In the genomic region with DNA sequence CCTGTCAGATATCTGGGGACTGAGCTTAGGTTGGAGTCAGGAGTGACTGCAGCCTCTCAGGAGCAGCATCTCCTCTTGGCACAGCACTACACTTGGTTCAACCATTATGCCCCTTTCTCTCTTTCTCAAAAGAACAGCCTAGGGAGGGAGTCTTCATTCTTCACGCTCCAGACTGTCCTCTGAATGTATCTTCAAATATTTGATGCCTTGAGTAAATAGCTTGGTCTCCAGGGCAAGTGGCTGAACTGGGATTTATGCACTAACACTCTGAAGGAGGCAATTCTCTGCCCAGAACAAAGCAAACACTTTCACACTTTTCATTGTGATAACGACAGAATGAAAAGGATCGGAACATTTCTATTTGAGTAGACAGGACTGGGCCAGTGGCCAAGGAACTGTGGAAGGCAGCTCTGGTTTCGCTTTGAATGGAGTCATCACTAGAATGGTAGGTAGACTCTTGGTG, we compare ENCODE assay signal across 10 mouse cellular contexts. TPM values are rescaled to one million over a fixed set of nuclear protein-coding genes. Genes with fewer than 3 reads are reported as not detected.
DNase-seq lines count a peak whose midpoint lies in the region; ATAC-seq and TF ChIP-seq lines count a peak whose summit lies in the region.
"Had no signal": no experiment of that assay in that cellular context is flagged by ENCODE, and none has a peak within 500 bp of the region (broad histone marks: within the 10 kb centered on the region; RNA-seq: fewer than 3 reads in every experiment).

No protein-coding gene starts in this region.

- H3K9me3 ChIP-seq in neural tube, embryonic 13.5 days: no peaks in the 10 kb centered on the region
- H3K9me3 ChIP-seq in neural tube, embryonic 15.5 days (replicated peaks): no peaks in the 10 kb centered on the region
- no peaks in the 10 kb centered on the region for H3K9me3 ChIP-seq in intestine, postnatal 0 days (ENCODE audit: control insufficient read depth)
- no peaks in the 10 kb centered on the region for H3K9me3 ChIP-seq in forebrain, embryonic 13.5 days (replicated peaks)
- H3K9me3 ChIP-seq: neural tube, embryonic 12.5 days had no signal

- no peak overlapping the region for H3K27ac ChIP-seq in neural tube, embryonic 13.5 days (replicated peaks)
- no peak overlapping the region for H3K27ac ChIP-seq in neural tube, embryonic 15.5 days (replicated peaks)
- no peak overlapping the region for H3K27ac ChIP-seq in intestine, postnatal 0 days (ENCODE audit: low read depth, low read length)
- no peak overlapping the region for H3K27ac ChIP-seq in forebrain, embryonic 13.5 days
- H3K27ac ChIP-seq: neural tube, embryonic 12.5 days had no signal

- no peaks in the 10 kb centered on the region for H3K4me1 ChIP-seq in neural tube, embryonic 13.5 days (replicated peaks)
- no peaks in the 10 kb centered on the region for H3K4me1 ChIP-seq in neural tube, embryonic 15.5 days
- no peaks in the 10 kb centered on the region for H3K4me1 ChIP-seq in intestine, postnatal 0 days (replicated peaks; ENCODE audit: control insufficient read depth, insufficient read depth, low read length)
- peaks cover 5% of the 10 kb centered on the region for H3K4me1 ChIP-seq in forebrain, embryonic 13.5 days
- H3K4me1 ChIP-seq: neural tube, embryonic 12.5 days had no signal

- no peak overlapping the region for H3K9ac ChIP-seq in neural tube, embryonic 13.5 days
- H3K9ac ChIP-seq in neural tube, embryonic 15.5 days (replicated peaks): no peak overlapping the region
- H3K9ac ChIP-seq in intestine, postnatal 0 days (ENCODE audit: low read depth, low read length): no peak overlapping the region
- H3K9ac ChIP-seq in forebrain, embryonic 13.5 days: no peak overlapping the region
- H3K9ac ChIP-seq: neural tube, embryonic 12.5 days had no signal

- ATAC-seq in neural tube, embryonic 13.5 days (ENCODE audit: low read depth): peak; percentile 43; the same call in 1 of the 2 replicates
- ATAC-seq in neural tube, embryonic 15.5 days (ENCODE audit: low FRiP score): no peak
- peak; percentile 28 for ATAC-seq in megakaryocyte, adult 5-6 weeks (ENCODE audit: poor library complexity, severe bottlenecking)
- no peak for ATAC-seq in intestine, postnatal 0 days
- ATAC-seq in forebrain, embryonic 13.5 days: no peak

- no peak overlapping the region for H3K4me2 ChIP-seq in neural tube, embryonic 13.5 days
- H3K4me2 ChIP-seq in neural tube, embryonic 15.5 days: no peak overlapping the region
- H3K4me2 ChIP-seq in intestine, postnatal 0 days (replicated peaks; ENCODE audit: low read depth): no peak overlapping the region
- H3K4me2 ChIP-seq in forebrain, embryonic 13.5 days: no peak overlapping the region
- H3K4me2 ChIP-seq: neural tube, embryonic 12.5 days had no signal

- no peak overlapping the region for H3K4me3 ChIP-seq in neural tube, embryonic 13.5 days
- no peak overlapping the region for H3K4me3 ChIP-seq in neural tube, embryonic 15.5 days (replicated peaks)
- no peak overlapping the region for H3K4me3 ChIP-seq in intestine, postnatal 0 days (ENCODE audit: low read depth, low read length)
- H3K4me3 ChIP-seq in forebrain, embryonic 13.5 days: no peak overlapping the region
- H3K4me3 ChIP-seq: neural tube, embryonic 12.5 days had no signal

- TF ChIP-seq CTCF in intestine, postnatal 0 days (IDR thresholded peaks at IDR 0.05; ENCODE audit: low read depth): no peak

- H3K36me3 ChIP-seq in neural tube, embryonic 13.5 days: no peaks in the 10 kb centered on the region
- H3K36me3 ChIP-seq in neural tube, embryonic 15.5 days: no peaks in the 10 kb centered on the region
- H3K36me3 ChIP-seq in intestine, postnatal 0 days (ENCODE audit: control insufficient read depth, insufficient read depth): no peaks in the 10 kb centered on the region
- no peaks in the 10 kb centered on the region for H3K36me3 ChIP-seq in forebrain, embryonic 13.5 days (ENCODE audit: poor library complexity, severe bottlenecking)
- H3K36me3 ChIP-seq: neural tube, embryonic 12.5 days had no signal

- peak; percentile 49 to 72 for DNase-seq in heart, adult 9 months (ENCODE audit: low spot score in 2 of 2)
- DNase-seq in layer of hippocampus, adult 9-11 months: peak; percentile 75
- no peak for DNase-seq in urinary bladder, postnatal 4 days (ENCODE audit: low spot score in 2 of 2)

- WGBS in neural tube, embryonic 13.5 days: 32% methylated on average over 4 of the region's 4 CpGs
- WGBS in neural tube, embryonic 15.5 days: 25% methylated on average over 4 of the region's 4 CpGs
- WGBS in intestine, postnatal 0 days: 35% methylated on average over 4 of the region's 4 CpGs
- 27% methylated on average over 4 of the region's 4 CpGs for WGBS in forebrain, embryonic 13.5 days

- no peaks in the 10 kb centered on the region for H3K27me3 ChIP-seq in neural tube, embryonic 13.5 days
- no peaks in the 10 kb centered on the region for H3K27me3 ChIP-seq in neural tube, embryonic 15.5 days (replicated peaks)
- H3K27me3 ChIP-seq in intestine, postnatal 0 days (replicated peaks; ENCODE audit: control insufficient read depth, insufficient read depth, low read length): no peaks in the 10 kb centered on the region
- H3K27me3 ChIP-seq in forebrain, embryonic 13.5 days: no peaks in the 10 kb centered on the region
- H3K27me3 ChIP-seq: neural tube, embryonic 12.5 days had no signal

RNA-seq across cellular contexts. Expression of gene Tnip3, which starts 59.8 kb away (rescaled TPM):
- not detected in 2 replicates for polyA plus RNA-seq in neural tube, embryonic 13.5 days (2015; fragmentation: Nextera tagmentation; extraction: Ambion mirVana)
- polyA plus RNA-seq in neural tube, embryonic 15.5 days (2015; fragmentation: Nextera tagmentation; extraction: Ambion mirVana): 0.19 TPM in 1 of 2 replicates, not detected in the other
- 1.3 and 2.6 TPM in 2 replicates for total RNA-seq in megakaryocyte, adult 5-6 weeks (2015)
- 3.9 and 7.8 TPM in 2 replicates for total RNA-seq in megakaryocyte, adult 5-6 weeks (2017)
- polyA plus RNA-seq in intestine, postnatal 0 days (2015; fragmentation: Nextera tagmentation; extraction: Ambion mirVana): 0.08 TPM in 1 of 2 replicates, not detected in the other
- not detected in 2 replicates for polyA plus RNA-seq in forebrain, embryonic 13.5 days (2015; fragmentation: Nextera tagmentation; extraction: Ambion mirVana)
- total RNA-seq: gastrocnemius, postnatal 36 days had no signal
- polyA plus RNA-seq: neural tube, embryonic 12.5 days had no signal

Comparison
In these comparisons a context has a peak if more than half of its experiments do, and no peak if none do; other contexts are left out.
1. ATAC-seq: peak in neural tube, embryonic 13.5 days (single experiment) and megakaryocyte, adult 5-6 weeks (single experiment); none in neural tube, embryonic 15.5 days (single experiment), intestine, postnatal 0 days (single experiment) and forebrain, embryonic 13.5 days (single experiment).
2. DNase-seq: peak in heart, adult 9 months (2 of 2) and layer of hippocampus, adult 9-11 months (single experiment); none in urinary bladder, postnatal 4 days (0 of 2).